Mouse (Mus musculus) C2C12 (cell line): ENCODE results near the gene D430019H16Rik.

Source experiments
- CEBPB ChIP-seq: IDR thresholded peaks from one replicate; pipeline ENCODE4 v1.6.1; 2011; ENCODE audit warnings: low read depth, mild to moderate bottlenecking, control low read depth, moderate library complexity
- CTCF ChIP-seq: IDR thresholded peaks from one replicate; pipeline ENCODE4 v1.5.1; 2011; ENCODE audit not compliant: control insufficient read depth, insufficient read depth, insufficient read length
- FOSL1 ChIP-seq: IDR thresholded peaks from one replicate; pipeline ENCODE4 v1.8.0; 2011; ENCODE audit warnings: mild to moderate bottlenecking, low read length; ENCODE audit not compliant: poor library complexity, insufficient read depth, severe bottlenecking
- MAX ChIP-seq: IDR thresholded peaks from one replicate; pipeline ENCODE4 v1.6.1; 2011; ENCODE audit warnings: mild to moderate bottlenecking, control low read depth
- USF1 ChIP-seq: IDR thresholded peaks from one replicate; pipeline ENCODE4 v1.6.1; 2011; ENCODE audit warnings: low read depth, mild to moderate bottlenecking, control low read depth, moderate library complexity

- no peak for TF ChIP-seq CTCF
- TF ChIP-seq CEBPB, result no peak
- no peak for TF ChIP-seq FOSL1
- TF ChIP-seq MAX, result no peak
- no peak for TF ChIP-seq USF1
Measured at GRCm38 (mm10) chr12:105475230-105475911, 21.7 kb downstream of the D430019H16Rik start.
